Mouse (Mus musculus): ENCODE data around the gene Irf1. TPM values are rescaled to one million over a fixed set of nuclear protein-coding genes. Genes with fewer than 3 reads are reported as not detected.

Irf1 gene
- polyA plus RNA-seq, 1 experiment from 2014 or later = 2.5 TPM

DNA sequence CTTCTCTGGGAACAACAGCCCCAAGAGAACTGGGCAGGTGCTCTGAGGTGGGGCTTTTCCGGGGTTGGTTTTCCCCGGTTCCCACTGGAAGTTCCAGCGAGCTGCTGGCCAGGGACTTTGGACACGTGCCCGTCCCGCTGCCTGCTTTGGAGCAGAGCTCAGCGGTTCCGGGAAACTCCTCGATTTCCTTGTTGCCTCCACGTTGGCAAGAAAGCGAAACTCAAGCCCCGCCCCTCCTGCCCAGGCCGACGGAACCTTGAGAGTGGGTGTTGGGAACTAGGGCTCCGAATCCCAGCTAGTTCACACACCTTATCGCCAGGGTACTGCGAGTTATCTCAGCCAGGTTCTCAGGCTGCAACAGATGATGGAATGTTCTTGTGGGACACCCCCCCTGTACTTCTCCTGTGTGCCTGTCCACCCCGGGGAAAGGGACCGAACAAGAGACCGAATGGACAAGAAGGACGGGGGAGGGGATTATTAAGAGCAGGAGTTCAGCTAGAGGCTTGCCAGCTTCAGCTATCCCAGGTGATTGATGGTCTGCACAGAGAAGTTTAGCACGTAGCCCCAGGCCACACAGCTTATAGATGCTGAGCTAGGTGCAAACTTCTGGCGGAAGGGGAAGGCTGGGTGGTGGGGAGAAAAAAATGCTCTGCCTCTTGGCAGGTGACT lies 6.9 kb upstream of the Irf1 start:
- H3K27ac ChIP-seq = no peak overlapping the region
- H3K4me3 ChIP-seq = peak overlapping the region; percentile 33
- H3K4me1 ChIP-seq (replicated peaks) = peaks cover 40% of the 10 kb centered on the region
- H3K9me3 ChIP-seq = no peaks in the 10 kb centered on the region
- no peaks in the 10 kb centered on the region for H3K36me3 ChIP-seq
- H3K4me2 ChIP-seq = peak overlapping the region; percentile 61
- 7% methylated on average over 23 of the region's 23 CpGs for WGBS
- H3K9ac ChIP-seq = peak overlapping the region; percentile 67
- peaks cover 81% of the 10 kb centered on the region for H3K27me3 ChIP-seq
- ATAC-seq (ENCODE audit: low FRiP score) = peak; percentile 6; the same call in 1 of the 2 replicates

DNA sequence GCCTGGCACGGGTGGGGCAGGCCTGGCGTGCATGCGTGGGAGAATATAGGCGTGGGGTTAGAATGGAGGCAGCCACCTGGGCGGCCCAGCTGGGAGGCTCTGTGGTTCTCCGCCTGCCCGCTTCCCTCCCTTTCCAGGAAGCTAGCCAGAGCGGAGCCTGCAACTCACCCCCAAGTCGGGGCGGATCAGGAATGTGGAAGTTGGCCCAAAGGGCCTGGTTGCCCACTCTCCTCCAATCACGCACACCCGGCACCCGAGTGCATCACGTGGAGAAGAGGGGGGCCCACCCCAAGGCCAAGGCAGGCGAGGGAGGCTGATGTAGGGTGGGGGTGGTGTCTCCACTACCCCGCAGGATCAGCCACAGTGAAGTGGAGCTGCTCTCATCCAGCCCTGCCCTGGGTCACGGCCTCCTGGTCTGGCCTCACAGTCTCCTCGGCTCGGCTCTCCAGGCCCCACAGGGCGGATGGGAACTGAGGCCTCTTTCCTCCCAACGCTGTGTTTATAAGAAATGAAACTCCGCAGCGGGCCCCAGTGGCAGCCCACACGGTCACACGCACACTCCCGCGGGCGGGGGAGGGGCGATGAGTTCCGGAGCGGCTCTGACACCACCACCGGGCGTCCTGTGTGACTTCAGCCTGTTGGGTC lies 6.2 kb upstream of the Irf1 start:
- Histone ChIP-seq H3K27ac (no peak overlapping the region), H3K36me3 (no peaks in the 10 kb centered on the region), H3K9ac (peak overlapping the region; percentile 67), H3K4me1 (replicated peaks) (peaks cover 40% of the 10 kb centered on the region), H3K9me3 (no peaks in the 10 kb centered on the region), H3K4me2 (peak overlapping the region; percentile 61), H3K27me3 (peaks cover 83% of the 10 kb centered on the region), H3K4me3 (peak overlapping the region; percentile 33)
- ATAC-seq (ENCODE audit: low FRiP score) = peak; percentile 69
- WGBS = 3% methylated on average over 33 of the region's 33 CpGs

DNA sequence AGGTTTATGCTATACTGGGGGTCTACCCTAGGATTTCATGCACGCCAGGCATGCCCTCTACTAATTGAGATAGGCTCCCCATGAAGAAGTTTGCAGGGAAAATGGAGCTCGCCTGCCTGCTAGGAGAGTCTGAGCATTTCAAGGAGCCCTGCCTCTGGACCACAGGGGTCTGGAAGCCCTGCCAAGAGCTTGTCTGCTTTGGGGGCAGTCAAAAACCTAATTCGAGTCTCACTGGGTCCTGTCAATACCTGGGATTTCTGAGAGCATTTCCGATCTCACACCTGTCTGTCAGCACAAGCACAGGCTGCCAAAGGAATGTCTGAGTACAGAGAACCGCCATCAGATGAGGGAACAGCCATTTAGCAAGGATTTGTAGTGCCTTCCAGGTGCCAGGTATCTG lies 5.2 kb upstream of the Irf1 start:
- Histone ChIP-seq H3K4me3 (no peak overlapping the region), H3K4me2 (no peak overlapping the region), H3K27ac (no peak overlapping the region), H3K27me3 (peaks cover 83% of the 10 kb centered on the region), H3K9ac (no peak overlapping the region), H3K36me3 (no peaks in the 10 kb centered on the region), H3K4me1 (replicated peaks) (peaks cover 37% of the 10 kb centered on the region), H3K9me3 (no peaks in the 10 kb centered on the region)
- 39% methylated on average over 5 of the region's 5 CpGs for WGBS
- ATAC-seq (ENCODE audit: low FRiP score) = no peak

DNA sequence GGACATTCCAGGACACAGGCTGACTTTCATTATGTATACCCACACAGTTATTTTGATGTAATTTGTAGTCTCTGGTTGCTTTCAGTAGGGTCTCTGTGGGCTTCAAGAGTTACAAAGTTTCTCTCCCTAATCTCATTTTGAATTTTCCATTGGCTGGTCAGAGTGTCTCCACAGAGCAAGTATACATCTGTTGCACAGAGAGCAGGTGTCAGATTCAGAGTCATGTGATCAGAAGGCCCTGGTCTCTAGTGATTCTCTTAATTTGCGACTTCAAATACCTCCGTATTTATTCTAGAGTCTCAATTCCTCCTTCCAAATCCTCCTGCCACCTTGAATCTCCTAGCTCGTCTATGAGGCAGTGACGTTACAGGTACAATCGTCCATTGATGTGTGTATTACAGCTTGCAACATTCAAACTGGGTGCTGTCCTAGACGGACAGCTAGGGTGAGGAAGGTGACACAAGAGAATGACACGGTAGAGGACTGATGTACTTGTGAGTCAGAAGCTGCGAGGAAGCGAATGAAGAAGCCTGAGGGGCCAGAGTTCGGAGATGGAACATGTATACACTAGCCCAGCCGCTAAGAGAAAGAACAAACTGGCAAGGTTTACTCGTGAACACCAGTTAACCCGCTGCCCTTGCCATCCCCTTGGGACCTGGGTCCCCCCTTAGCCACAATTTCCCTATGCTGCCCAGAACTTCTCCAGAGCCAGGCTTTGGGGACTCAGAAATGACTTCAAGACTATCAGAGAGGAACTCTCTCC lies 1.2 kb upstream of the Irf1 start:
- Histone ChIP-seq H3K36me3 (no peaks in the 10 kb centered on the region), H3K4me2 (no peak overlapping the region), H3K9ac (no peak overlapping the region), H3K4me1 (replicated peaks) (peaks cover 18% of the 10 kb centered on the region), H3K27ac (no peak overlapping the region), H3K27me3 (peaks cover 63% of the 10 kb centered on the region), H3K9me3 (no peaks in the 10 kb centered on the region), H3K4me3 (no peak overlapping the region)
- WGBS = 78% methylated on average over 13 of the region's 13 CpGs
- no peak for ATAC-seq (ENCODE audit: low FRiP score)

DNA sequence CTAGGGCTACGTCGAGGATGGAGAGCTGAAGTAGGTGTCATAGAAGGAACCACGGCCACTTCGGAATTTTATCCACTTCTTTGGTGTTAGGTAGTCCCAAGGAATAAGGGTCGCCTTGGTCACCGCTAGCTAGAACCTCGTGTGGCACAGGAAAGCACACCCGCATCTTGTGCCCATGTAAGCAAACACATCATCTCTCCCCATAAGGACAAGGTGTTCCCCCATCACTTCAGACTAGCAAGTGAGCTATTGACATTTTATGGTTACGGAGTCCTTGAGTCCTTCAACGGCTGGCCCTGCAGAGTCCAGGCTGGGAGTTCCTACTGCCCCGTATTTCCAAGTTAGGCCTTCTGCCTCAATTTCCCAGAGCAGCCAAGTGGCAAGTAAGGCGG lies 633 bp upstream of the Irf1 start:
- Histone ChIP-seq H3K27me3 (peaks cover 58% of the 10 kb centered on the region), H3K4me2 (peak overlapping the region; percentile 97), H3K4me1 (replicated peaks) (peaks cover 13% of the 10 kb centered on the region), H3K4me3 (peak overlapping the region; percentile 74), H3K36me3 (no peaks in the 10 kb centered on the region), H3K27ac (no peak overlapping the region), H3K9me3 (no peaks in the 10 kb centered on the region), H3K9ac (peak overlapping the region; percentile 78)
- 65% methylated on average over 12 of the region's 12 CpGs for WGBS
- no peak for ATAC-seq (ENCODE audit: low FRiP score)

DNA sequence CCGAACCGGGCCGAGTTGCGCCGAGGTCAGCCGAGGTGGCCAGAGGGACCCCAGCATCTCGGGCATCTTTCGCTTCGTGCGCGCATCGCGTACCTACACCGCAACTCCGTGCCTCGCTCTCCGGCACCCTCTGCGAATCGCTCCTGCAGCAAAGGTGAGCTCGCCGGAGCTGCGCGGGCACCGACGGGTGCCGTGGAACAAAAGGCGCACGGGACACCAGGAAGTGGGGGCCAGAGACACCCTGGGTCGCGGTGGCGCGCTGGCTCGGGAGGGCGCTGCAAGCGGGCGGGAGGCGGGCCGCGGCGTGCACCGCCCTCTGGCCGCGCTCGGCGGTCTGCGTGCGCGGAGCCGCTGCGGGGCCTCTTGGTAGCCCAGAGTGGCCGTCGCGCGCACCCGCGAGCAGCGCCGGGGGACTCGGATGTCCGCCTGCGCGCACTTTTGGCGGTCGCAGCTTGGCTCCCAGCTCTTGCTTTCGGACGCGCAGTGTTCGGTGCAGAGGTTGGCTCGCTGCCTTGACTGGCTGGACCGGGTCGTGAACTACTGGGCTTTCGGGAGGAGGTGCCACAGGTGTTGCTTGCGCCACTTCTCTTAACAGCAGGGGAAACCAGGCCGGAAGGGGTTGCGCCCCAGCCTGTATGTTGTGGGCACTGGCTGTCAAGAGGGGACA lies 444 bp downstream of the Irf1 start:
- no peaks in the 10 kb centered on the region for H3K36me3 ChIP-seq
- peaks cover 11% of the 10 kb centered on the region for H3K4me1 ChIP-seq (replicated peaks)
- peak; percentile 85 for ATAC-seq (ENCODE audit: low FRiP score)
- H3K4me3 ChIP-seq = peak overlapping the region; percentile 74
- WGBS = under 1% methylated on average over 75 of the region's 75 CpGs
- H3K9me3 ChIP-seq = no peaks in the 10 kb centered on the region
- no peak overlapping the region for H3K27ac ChIP-seq
- peak overlapping the region; percentile 97 for H3K4me2 ChIP-seq
- H3K27me3 ChIP-seq = peaks cover 50% of the 10 kb centered on the region
- peak overlapping the region; percentile 78 for H3K9ac ChIP-seq

DNA sequence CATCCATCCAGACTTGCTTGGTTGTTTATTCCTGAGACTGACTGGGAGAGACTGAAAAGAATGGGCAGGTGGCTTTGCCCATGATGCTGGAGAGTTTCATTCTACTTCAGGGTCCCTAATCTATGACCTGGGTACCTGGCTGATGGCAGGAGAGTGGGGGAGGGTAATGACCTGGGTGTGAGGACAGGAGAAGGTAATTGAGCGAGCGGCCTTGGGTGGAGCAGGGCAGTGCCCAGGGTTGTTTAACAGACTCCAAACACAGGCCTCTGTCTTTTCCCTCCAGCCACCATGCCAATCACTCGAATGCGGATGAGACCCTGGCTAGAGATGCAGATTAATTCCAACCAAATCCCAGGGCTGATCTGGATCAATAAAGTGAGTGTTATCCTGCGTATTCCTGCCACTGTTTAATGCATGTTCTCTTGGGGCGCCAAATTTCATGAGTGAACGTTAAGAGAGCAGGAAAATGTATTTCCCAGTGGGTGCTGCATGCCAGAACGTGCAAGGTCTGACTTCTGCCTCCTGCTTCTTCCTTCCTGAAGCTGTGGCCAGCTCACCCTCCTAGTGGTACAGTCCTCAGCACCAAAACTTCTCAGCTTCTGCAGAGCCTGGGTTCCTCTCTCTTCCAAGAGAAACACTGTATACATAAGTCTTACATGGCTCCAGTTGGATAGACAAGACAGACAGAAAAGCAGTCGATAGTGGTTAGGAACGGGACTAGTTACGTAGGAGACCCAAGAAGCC lies 1.4 kb downstream of the Irf1 start:
- Histone ChIP-seq H3K36me3 (no peaks in the 10 kb centered on the region), H3K4me3 (peak overlapping the region; percentile 74; the same call in 1 of the 2 replicates), H3K9ac (no peak overlapping the region; the same call in 1 of the 2 replicates), H3K27ac (no peak overlapping the region), H3K9me3 (no peaks in the 10 kb centered on the region), H3K4me2 (peak overlapping the region; percentile 97), H3K4me1 (replicated peaks) (peaks cover 11% of the 10 kb centered on the region), H3K27me3 (peaks cover 46% of the 10 kb centered on the region)
- no peak for ATAC-seq (ENCODE audit: low FRiP score)
- WGBS = 82% methylated on average over 11 of the region's 11 CpGs

DNA sequence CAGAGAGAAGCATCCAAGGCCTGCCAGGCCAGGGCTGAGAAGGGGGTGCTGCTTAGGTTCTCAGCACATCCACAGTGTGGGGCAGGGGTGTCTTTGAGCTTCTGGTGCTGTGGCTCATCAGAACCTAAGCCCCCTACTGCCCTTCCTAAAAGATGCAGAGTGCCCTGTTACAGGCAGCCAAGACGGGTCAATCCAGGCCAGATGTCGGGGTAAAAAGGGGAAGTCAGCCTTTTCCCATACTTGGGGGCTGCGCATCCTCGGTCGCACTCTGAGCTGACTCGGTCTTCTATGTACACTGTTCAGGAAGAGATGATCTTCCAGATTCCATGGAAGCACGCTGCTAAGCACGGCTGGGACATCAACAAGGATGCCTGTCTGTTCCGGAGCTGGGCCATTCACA lies 2.7 kb downstream of the Irf1 start:
- Histone ChIP-seq H3K27ac (no peak overlapping the region), H3K9ac (no peak overlapping the region), H3K27me3 (peaks cover 37% of the 10 kb centered on the region), H3K9me3 (no peaks in the 10 kb centered on the region), H3K4me1 (replicated peaks) (peaks cover 11% of the 10 kb centered on the region), H3K36me3 (no peaks in the 10 kb centered on the region), H3K4me3 (no peak overlapping the region), H3K4me2 (no peak overlapping the region)
- no peak for ATAC-seq (ENCODE audit: low FRiP score)
- 86% methylated on average over 9 of the region's 9 CpGs for WGBS

DNA sequence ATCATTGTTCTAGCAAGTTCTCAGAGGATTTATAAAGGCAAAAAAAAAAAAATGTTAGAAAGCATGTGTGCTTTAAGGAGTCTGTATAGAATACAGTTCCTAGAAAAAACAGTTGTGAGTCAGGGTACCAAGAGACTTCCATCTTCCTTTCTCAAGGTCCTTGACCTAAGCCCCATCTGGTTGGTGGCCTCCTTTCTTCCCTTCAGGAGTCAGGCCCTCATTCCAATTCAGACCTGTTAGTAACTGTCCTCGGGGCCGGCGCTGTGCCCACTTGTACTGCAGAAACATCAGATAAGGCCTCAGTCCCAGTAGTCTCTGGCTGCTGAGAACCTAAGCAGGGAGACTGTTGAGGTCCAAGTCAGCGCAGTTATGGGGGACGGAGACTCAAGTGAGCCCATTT lies 3.3 kb downstream of the Irf1 start, which contains the start of gene Gm17334:
Gene Gm17334 (minus strand): TSS at position 101 of the 400 bp plus-strand sequence.
- Histone ChIP-seq H3K9ac (no peak within 1 kb of the TSS), H3K4me2 (no peak within 1 kb of the TSS), H3K4me3 (no peak within 1 kb of the TSS), H3K9me3 (no peaks in the 10 kb centered on the region), H3K36me3 (no peaks in the 10 kb centered on the region), H3K27ac (no peak within 1 kb of the TSS), H3K4me1 (replicated peaks) (peaks cover 11% of the 10 kb centered on the region), H3K27me3 (peaks cover 35% of the 10 kb centered on the region)
- no peak for ATAC-seq (ENCODE audit: low FRiP score)
- 90% methylated on average over 5 of the region's 5 CpGs for WGBS

DNA sequence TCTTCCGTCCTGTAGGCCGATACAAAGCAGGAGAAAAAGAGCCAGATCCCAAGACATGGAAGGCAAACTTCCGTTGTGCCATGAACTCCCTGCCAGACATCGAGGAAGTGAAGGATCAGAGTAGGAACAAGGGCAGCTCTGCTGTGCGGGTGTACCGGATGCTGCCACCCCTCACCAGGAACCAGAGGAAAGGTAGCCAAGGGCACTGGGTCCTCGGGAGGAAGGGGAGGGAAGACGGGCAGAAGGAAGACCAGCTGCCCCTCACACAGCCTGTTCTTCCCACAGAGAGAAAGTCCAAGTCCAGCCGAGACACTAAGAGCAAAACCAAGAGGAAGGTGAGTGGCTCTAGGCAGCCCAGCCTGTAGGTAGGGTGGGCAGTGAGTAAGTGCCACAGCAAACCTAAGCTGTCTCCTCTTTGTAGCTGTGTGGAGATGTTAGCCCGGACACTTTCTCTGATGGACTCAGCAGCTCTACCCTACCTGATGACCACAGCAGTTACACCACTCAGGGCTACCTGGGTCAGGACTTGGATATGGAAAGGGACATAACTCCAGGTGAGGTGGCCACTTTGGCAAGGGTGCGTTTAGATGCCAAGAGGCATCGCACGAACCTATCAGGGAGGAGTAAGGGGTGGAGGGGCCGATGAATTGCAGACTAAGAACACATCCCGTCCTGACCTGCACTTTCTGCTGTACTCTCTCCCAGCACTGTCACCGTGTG lies 4.0 kb downstream of the Irf1 start:
- Histone ChIP-seq H3K4me2 (no peak overlapping the region), H3K4me3 (no peak overlapping the region), H3K9me3 (no peaks in the 10 kb centered on the region), H3K9ac (no peak overlapping the region), H3K36me3 (no peaks in the 10 kb centered on the region), H3K4me1 (replicated peaks) (peaks cover 11% of the 10 kb centered on the region), H3K27me3 (peaks cover 28% of the 10 kb centered on the region), H3K27ac (no peak overlapping the region)
- ATAC-seq (ENCODE audit: low FRiP score) = no peak
- whole genome bisulfite sequencing = 89% methylated on average over 16 of the region's 16 CpGs

DNA sequence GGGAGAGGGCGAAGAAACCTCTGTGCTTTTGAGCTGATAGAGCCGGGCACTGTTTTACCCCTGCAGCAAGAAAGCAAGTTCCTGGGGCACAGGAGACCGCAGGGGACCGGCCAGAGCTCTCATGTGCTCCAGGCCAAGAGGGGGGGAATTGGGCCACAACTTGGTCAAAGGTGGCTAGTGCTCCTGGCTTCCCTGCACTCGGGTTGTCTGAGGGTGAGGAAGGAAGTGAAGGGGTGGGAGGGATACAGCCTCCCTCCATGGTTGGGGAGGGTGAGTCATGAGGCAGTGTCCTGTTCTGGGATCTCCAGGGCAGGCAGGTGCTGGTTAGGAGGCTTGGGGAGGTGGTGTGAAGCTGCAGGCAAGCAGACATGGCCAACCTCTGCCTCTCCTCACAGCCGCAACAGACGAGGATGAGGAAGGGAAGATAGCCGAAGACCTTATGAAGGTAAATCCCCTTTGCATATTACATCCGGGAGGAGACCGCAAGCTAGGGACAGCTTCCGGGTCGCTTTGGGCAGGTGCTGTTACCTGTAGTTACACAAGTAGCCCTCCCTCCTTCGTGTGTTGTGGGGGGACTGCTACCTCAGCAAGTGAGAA lies 4.9 kb downstream of the Irf1 start:
- 89% methylated on average over 13 of the region's 13 CpGs for WGBS
- Histone ChIP-seq H3K4me2 (no peak overlapping the region), H3K27ac (no peak overlapping the region), H3K27me3 (peaks cover 21% of the 10 kb centered on the region), H3K9ac (no peak overlapping the region), H3K4me1 (replicated peaks) (peaks cover 6% of the 10 kb centered on the region), H3K9me3 (no peaks in the 10 kb centered on the region), H3K4me3 (no peak overlapping the region), H3K36me3 (no peaks in the 10 kb centered on the region)
- no peak for ATAC-seq (ENCODE audit: low FRiP score)

Data from hindbrain, embryonic 13.5 days (tissue).